Mouse (Mus musculus) lung, embryonic 16.5 days (tissue): ENCODE results near the gene Acvr1b. TPM values are rescaled to one million over a fixed set of nuclear protein-coding genes. Genes with fewer than 3 reads are reported as not detected.

ENCODE experiments used
- ATAC-seq: fragments of 200-750 bp; cut with Nextera tagmentation; 2 replicates; pipeline ENCODE4 v1.8.0; 2017; ENCODE audit warnings: low read depth, mild to moderate bottlenecking, moderate library complexity
- H3K27ac ChIP-seq: fragments of 300-500 bp; sonication (generic); 2 replicates; pipeline ENCODE4 v1.5.1; 2014; ENCODE audit warnings: mild to moderate bottlenecking, control low read depth, low read length
- H3K27me3 ChIP-seq: fragments of 300-500 bp; sonication (generic); 2 replicates; pipeline ENCODE4 v1.6.1; 2014; ENCODE audit warnings: low read depth, low read length, mixed read lengths; ENCODE audit not compliant: control insufficient read depth, insufficient read depth
- H3K36me3 ChIP-seq: fragments of 300-500 bp; sonication (generic); 2 replicates; pipeline ENCODE4 v1.6.1; 2014; ENCODE audit warnings: low read length; ENCODE audit not compliant: control insufficient read depth, insufficient read depth
- H3K4me1 ChIP-seq: fragments of 300-500 bp; sonication (generic); replicated peaks from 2 replicates; pipeline ENCODE4 v1.6.1; 2014; ENCODE audit warnings: low read length, mixed read lengths; ENCODE audit not compliant: control insufficient read depth, insufficient read depth
- H3K4me2 ChIP-seq: fragments of 300-500 bp; sonication (generic); 2 replicates; pipeline ENCODE4 v1.6.1; 2014; ENCODE audit warnings: low read depth, low read length, control low read depth
- H3K4me3 ChIP-seq: fragments of 300-500 bp; sonication (generic); 2 replicates; pipeline ENCODE4 v1.5.1; 2014; ENCODE audit warnings: mild to moderate bottlenecking, low read length, control low read depth
- H3K9ac ChIP-seq: fragments of 300-500 bp; sonication (generic); 2 replicates; pipeline ENCODE4 v1.6.1; 2014; ENCODE audit warnings: low read length, control low read depth
- H3K9me3 ChIP-seq: fragments of 300-500 bp; sonication (generic); 2 replicates; pipeline ENCODE4 v1.6.1; 2016; ENCODE audit warnings: low read length; ENCODE audit not compliant: control insufficient read depth
- WGBS: fragments of 180-500 bp; shearing (Covaris S2); extraction: QIAGEN DNeasy Blood & Tissue Kit; methylation state at CpG from one replicate; pipeline ENCODE4 v1.1.7; 2014; 5-methylcytosine and 5-hydroxymethylcytosine counted together
- polyA plus RNA-seq: library from polyadenylated mRNA; unstranded; fragments of >200 nt; fragmentation: Nextera tagmentation; extraction: Ambion mirVana; gene quantifications from 2 replicates; pipeline ENCODE4 v1.2.1, GENCODE M21; 2015

Gene Acvr1b
- polyA plus RNA-seq, 1 experiment from 2014 or later, result 6.8 TPM

DNA sequence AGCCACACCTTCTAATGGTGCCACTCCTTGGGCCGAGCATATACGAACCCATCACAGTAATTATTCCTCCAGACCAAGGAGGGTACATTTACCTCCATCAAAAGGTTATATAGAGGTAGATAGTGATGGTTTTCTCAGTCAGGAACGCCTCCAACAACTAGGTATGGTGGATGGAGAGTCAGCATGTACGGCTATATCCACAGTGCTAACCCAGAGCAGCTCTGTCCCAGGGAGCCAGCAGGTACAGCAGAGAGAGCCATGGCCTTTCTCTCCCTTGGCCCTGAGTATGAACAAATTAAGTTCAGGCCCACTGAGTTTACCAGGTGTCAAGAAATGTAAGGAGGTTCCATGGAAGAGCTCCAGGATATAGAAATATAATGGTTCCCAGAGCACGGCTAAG, 78.1 kb downstream of the Acvr1b start:
- no peak overlapping the region for H3K9ac ChIP-seq
- H3K4me2 ChIP-seq, result no peak overlapping the region
- no peak overlapping the region for H3K27ac ChIP-seq
- H3K27me3 ChIP-seq, result no peaks in the 10 kb centered on the region
- WGBS, result 86% methylated on average over 5 of the region's 5 CpGs
- H3K36me3 ChIP-seq, result no peaks in the 10 kb centered on the region
- H3K4me3 ChIP-seq, result no peak overlapping the region
- H3K4me1 ChIP-seq, result peaks cover 15% of the 10 kb centered on the region
- ATAC-seq, result no peak
- H3K9me3 ChIP-seq, result no peaks in the 10 kb centered on the region

DNA sequence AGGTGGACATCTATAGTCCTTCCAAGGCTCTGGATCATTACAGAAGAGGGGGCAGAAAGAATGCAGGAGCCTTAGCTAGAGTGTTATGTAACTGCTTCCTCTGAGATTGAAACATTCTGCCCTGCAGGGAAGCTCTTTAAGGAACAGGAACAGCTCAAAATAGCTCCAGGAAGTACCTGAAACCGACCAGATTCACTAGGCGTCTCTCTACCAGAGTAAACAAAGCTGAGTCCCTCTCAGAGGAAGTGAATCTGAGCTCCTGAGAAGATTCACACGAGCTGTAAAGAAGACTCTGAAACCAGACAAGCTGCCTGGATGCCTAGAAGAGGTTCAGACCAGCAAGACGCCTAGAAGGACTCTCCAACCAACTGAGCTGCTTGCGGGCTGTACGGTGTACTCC, 78.7 kb downstream of the Acvr1b start:
- peaks cover 11% of the 10 kb centered on the region for H3K4me1 ChIP-seq
- 72% methylated on average over 6 of the region's 6 CpGs for WGBS
- no peaks in the 10 kb centered on the region for H3K36me3 ChIP-seq

GRCm38 (mm10) chr15:101253563-101253885, 79.7 kb downstream of the Acvr1b start:
- Histone ChIP-seq H3K36me3 (no peaks in the 10 kb centered on the region), H3K9me3 (no peaks in the 10 kb centered on the region), H3K4me1 (peaks cover 4% of the 10 kb centered on the region), H3K4me3 (peak overlapping the region; percentile 68), H3K27ac (0 out of 2 replicates have a peak overlapping the region, but pooled peaks have one; percentile 50), H3K4me2 (peak overlapping the region; percentile 94), H3K27me3 (no peaks in the 10 kb centered on the region), H3K9ac (peak overlapping the region; percentile 90)
- 31% methylated on average over 3 of the region's 3 CpGs for WGBS
- ATAC-seq, result peak; percentile 15; the same call in 1 of the 2 replicates

More for the DNA sequence above, 78.7 kb downstream of the Acvr1b start:
- Histone ChIP-seq H3K4me2 (no peak overlapping the region), H3K4me3 (no peak overlapping the region), H3K9me3 (no peaks in the 10 kb centered on the region), H3K27me3 (no peaks in the 10 kb centered on the region), H3K9ac (no peak overlapping the region), H3K27ac (no peak overlapping the region)
- ATAC-seq, result no peak

- H3K36me3 ChIP-seq, result no peaks in the 10 kb centered on the region
- H3K27ac ChIP-seq, result peak within 1 kb of the TSS; percentile 50; the same call in 1 of the 2 replicates
- H3K4me1 ChIP-seq, result peaks cover 4% of the 10 kb centered on the region
- peak within 1 kb of the TSS; percentile 90 for H3K9ac ChIP-seq
- peak within 1 kb of the TSS; percentile 68 for H3K4me3 ChIP-seq
- ATAC-seq, result peak; percentile 85
- WGBS, result under 1% methylated on average over 76 of the region's 82 CpGs
- H3K4me2 ChIP-seq, result peak within 1 kb of the TSS; percentile 94
- no peaks in the 10 kb centered on the region for H3K9me3 ChIP-seq
- H3K27me3 ChIP-seq, result no peaks in the 10 kb centered on the region
Measured at GRCm38 (mm10) chr15:101253886-101254795, 80.3 kb downstream of the Acvr1b start, which contains the start of gene Nr4a1. Gene Nr4a1 (plus strand): TSS chr15:101254269.

DNA sequence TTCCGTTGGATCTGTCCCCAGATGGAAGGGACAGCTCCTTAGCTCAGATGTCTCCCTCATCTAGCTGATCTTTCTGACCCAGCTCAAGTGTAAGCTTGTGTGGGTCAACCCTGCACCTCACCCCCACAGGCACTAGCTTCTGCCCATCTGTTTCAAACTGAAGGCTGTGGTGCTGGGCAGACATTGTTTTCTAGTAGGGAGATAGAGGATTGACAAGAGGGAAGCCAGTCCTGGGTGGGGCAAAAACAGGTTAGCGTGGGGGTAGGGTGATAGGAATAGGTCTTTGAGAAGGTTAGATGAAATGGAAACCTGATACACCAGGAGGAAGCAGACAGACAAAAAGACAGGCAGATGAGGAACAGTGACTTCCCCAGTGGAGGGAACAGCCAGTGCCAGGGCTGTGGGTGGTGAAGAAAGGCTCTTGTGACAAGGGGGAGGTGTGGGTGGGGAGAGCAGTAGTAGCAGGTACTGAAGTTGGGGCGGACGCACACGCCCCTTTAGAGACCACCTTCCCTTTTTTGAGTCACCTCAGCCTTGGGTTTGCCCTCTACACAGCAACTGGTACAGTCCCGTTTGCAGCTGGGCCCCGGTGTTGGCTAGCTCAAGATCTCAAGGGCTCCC, 82.1 kb downstream of the Acvr1b start:
- H3K27ac ChIP-seq, result no peak overlapping the region
- H3K9ac ChIP-seq, result no peak overlapping the region
- 79% methylated on average over 7 of the region's 7 CpGs for WGBS
- no peaks in the 10 kb centered on the region for H3K36me3 ChIP-seq
- no peak overlapping the region for H3K4me2 ChIP-seq
- H3K9me3 ChIP-seq, result no peaks in the 10 kb centered on the region
- peaks cover 16% of the 10 kb centered on the region for H3K4me1 ChIP-seq
- no peak overlapping the region for H3K4me3 ChIP-seq
- H3K27me3 ChIP-seq, result no peaks in the 10 kb centered on the region
- ATAC-seq, result no peak

DNA sequence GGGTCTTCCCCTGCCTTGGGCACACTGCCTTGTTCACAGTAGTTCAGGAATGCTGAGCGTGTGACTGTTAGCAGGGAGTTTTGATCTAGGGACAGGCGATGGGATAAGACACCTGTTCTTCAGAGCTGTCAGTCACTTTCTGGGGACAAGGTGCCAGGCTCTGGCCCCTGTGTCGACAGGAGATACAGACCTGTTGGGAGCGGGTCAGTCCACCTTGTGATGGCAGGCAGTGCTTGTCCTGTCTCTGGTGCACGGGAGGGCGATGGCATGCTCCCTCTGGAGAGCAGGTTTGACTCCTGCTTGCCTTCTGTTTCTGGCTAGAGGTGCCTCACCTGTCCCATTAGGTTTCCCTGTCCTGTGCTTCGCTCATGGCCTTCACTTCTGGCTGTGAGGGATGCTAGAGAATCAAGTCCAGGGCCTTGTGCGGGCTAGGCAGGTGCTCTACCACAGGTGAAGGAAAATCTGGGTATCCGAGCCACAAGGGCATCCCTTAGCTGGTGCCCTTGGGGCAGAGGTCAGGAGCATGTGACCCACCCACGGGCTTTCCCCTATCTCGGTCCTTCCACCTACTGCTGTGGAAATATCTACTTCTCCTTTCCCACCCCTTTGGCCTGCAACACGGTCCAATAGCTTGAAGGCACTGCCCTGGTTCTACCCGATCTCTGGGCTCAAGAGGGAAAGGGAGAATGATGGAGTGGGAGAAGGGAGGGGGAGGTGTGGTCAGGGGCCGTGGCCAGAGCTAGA, 82.8 kb downstream of the Acvr1b start:
- 67% methylated on average over 14 of the region's 14 CpGs for WGBS
- Histone ChIP-seq H3K9me3 (no peaks in the 10 kb centered on the region), H3K4me3 (no peak overlapping the region), H3K9ac (no peak overlapping the region), H3K36me3 (no peaks in the 10 kb centered on the region), H3K27me3 (no peaks in the 10 kb centered on the region), H3K4me1 (peaks cover 23% of the 10 kb centered on the region), H3K27ac (no peak overlapping the region), H3K4me2 (no peak overlapping the region)
- no peak for ATAC-seq

DNA sequence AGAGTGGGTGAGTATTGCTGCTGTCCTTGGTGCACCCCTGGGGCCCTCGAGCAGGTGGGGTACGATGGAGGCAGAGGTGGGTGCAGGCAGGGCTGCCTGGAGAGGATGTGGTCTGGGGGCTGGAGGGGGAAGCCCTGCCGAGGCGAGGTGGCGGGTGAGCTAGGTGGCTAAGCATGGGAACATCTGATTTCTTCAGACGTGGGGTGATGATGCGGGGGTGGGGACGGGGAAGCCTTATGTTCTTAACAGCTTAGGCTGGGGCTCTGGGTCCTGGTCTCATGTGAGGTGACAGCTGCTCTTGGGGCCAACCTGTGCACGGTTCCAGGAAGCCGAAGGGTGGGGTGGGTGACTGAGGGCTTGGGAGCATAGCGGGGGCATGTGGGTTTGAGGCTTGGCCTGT, 84.6 kb downstream of the Acvr1b start:
- H3K4me3 ChIP-seq, result no peak overlapping the region

DNA sequence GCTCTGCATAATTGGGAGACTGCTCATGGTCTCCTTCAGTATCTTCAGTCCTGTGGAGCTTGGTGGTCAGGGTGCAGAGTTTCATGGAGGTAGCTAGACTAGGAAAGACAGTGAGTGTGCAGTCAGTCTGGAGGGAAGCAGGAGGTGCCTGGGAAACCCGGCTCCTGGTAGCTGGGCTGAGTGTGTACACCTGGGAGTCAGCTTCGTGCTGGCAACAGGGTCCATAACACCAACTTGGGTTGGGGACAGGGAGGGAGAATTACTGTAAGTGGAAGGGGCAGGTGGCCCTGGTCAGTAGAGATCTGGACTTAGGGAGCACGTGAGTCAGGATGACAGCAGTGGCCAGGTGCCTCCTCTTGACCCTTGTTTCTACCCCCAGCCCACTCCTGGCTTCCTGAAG, 86.1 kb downstream of the Acvr1b start:
- Histone ChIP-seq H3K36me3 (no peaks in the 10 kb centered on the region), H3K4me2 (no peak overlapping the region), H3K4me3 (no peak overlapping the region), H3K4me1 (peaks cover 25% of the 10 kb centered on the region), H3K9ac (peak overlapping the region; percentile 15; the same call in 1 of the 2 replicates), H3K27me3 (no peaks in the 10 kb centered on the region), H3K9me3 (no peaks in the 10 kb centered on the region), H3K27ac (peak overlapping the region; percentile 97)
- 72% methylated on average over 3 of the region's 3 CpGs for WGBS
- no peak for ATAC-seq

More for the DNA sequence above, 84.6 kb downstream of the Acvr1b start:
- H3K27me3 ChIP-seq, result no peaks in the 10 kb centered on the region
- 83% methylated on average over 11 of the region's 11 CpGs for WGBS
- no peak for ATAC-seq
- no peaks in the 10 kb centered on the region for H3K9me3 ChIP-seq
- no peak overlapping the region for H3K9ac ChIP-seq
- no peaks in the 10 kb centered on the region for H3K36me3 ChIP-seq
- H3K4me2 ChIP-seq, result no peak overlapping the region
- peaks cover 29% of the 10 kb centered on the region for H3K4me1 ChIP-seq
- no peak overlapping the region for H3K27ac ChIP-seq

- peak overlapping the region; percentile 97 for H3K27ac ChIP-seq
- H3K27me3 ChIP-seq, result no peaks in the 10 kb centered on the region
- 0 out of 2 replicates have a peak overlapping the region, but pooled peaks have one; percentile 24 for H3K4me2 ChIP-seq
- peak overlapping the region; percentile 15; the same call in 1 of the 2 replicates for H3K9ac ChIP-seq
- H3K4me1 ChIP-seq, result peaks cover 25% of the 10 kb centered on the region
- H3K4me3 ChIP-seq, result no peak overlapping the region
- no peaks in the 10 kb centered on the region for H3K9me3 ChIP-seq
- H3K36me3 ChIP-seq, result no peaks in the 10 kb centered on the region
- ATAC-seq, result peak; percentile 69
- WGBS, result 27% methylated on average over 10 of the region's 10 CpGs
Measured at GRCm38 (mm10) chr15:101260387-101260786, 86.5 kb downstream of the Acvr1b start.
